Mouse (Mus musculus) embryonic facial prominence, embryonic 10.5 days (tissue): ENCODE results near the gene P2ry2. TPM values are rescaled to one million over a fixed set of nuclear protein-coding genes. Genes with fewer than 3 reads are reported as not detected.
A peak's percentile ranks its signal among the peaks of the same experiment; 100 is the strongest.

Source experiments
- DNase-seq: peaks from one replicate; pipeline ENCODE4 v3.0.0-alpha.2; 2017; ENCODE audit warnings: low spot score
- H3K27ac ChIP-seq: fragments of 300-500 bp; sonication (generic); replicated peaks from 2 replicates; pipeline ENCODE4 v1.5.1; 2016; ENCODE audit warnings: mild to moderate bottlenecking
- H3K27me3 ChIP-seq: fragments of 300-500 bp; sonication (generic); replicated peaks from 2 replicates; pipeline ENCODE4 v1.6.1; 2016; ENCODE audit warnings: low read depth, mild to moderate bottlenecking; ENCODE audit not compliant: poor library complexity, severe bottlenecking
- H3K36me3 ChIP-seq: fragments of 300-500 bp; sonication (generic); replicated peaks from 2 replicates; pipeline ENCODE4 v1.6.1; 2016; ENCODE audit warnings: mild to moderate bottlenecking, moderate library complexity
- H3K4me1 ChIP-seq: fragments of 300-500 bp; sonication (generic); 2 replicates; pipeline ENCODE4 v1.6.1; 2016
- H3K4me3 ChIP-seq: fragments of 300-500 bp; sonication (generic); 2 replicates; pipeline ENCODE4 v1.5.1; 2016; ENCODE audit warnings: mild to moderate bottlenecking, moderate library complexity
- H3K9me3 ChIP-seq: fragments of 300-500 bp; sonication (generic); 2 replicates; pipeline ENCODE4 v1.6.1; 2016; ENCODE audit warnings: mild to moderate bottlenecking
- WGBS: fragments of 180-500 bp; shearing (Covaris S2); methylation state at CpG from one replicate; pipeline ENCODE4 v1.1.7; 2016; 5-methylcytosine and 5-hydroxymethylcytosine counted together
- polyA plus RNA-seq: library from polyadenylated mRNA; unstranded; fragments of >200 nt; fragmentation: Nextera tagmentation; extraction: Ambion mirVana; gene quantifications from 2 replicates; pipeline ENCODE4 v1.2.1, GENCODE M21; 2016

The P2ry2 gene
- polyA plus RNA-seq, 1 experiment from 2014 or later: 0.31 TPM

DNA sequence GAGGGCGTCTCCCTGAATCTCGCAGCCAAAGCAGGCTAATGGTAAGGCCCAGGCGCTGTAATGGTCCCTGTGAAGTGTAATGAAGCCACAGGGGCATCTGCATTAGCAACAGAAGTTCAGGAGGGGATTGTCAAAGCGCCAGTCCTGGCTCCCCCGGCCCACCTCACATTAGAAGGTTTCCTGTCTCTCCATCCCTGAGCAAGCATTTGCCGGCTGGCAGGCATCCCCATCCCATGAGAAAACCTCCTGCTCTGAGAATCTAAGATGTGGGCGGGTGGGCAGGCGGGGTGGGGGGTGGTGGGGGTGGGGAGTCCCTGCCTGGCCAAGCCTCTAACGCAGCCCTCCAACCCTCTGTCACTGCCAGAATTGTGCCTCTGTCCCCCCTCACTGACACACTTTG lies 1.4 kb upstream of the P2ry2 start:
- Histone ChIP-seq H3K9me3 (no peaks in the 10 kb centered on the region), H3K4me3 (no peak overlapping the region), H3K36me3 (no peaks in the 10 kb centered on the region), H3K27me3 (peaks cover 65% of the 10 kb centered on the region), H3K4me1 (peaks cover 27% of the 10 kb centered on the region), H3K27ac (no peak overlapping the region)
- DNase-seq: no peak
- 16% methylated on average over 9 of the region's 9 CpGs for WGBS

DNA sequence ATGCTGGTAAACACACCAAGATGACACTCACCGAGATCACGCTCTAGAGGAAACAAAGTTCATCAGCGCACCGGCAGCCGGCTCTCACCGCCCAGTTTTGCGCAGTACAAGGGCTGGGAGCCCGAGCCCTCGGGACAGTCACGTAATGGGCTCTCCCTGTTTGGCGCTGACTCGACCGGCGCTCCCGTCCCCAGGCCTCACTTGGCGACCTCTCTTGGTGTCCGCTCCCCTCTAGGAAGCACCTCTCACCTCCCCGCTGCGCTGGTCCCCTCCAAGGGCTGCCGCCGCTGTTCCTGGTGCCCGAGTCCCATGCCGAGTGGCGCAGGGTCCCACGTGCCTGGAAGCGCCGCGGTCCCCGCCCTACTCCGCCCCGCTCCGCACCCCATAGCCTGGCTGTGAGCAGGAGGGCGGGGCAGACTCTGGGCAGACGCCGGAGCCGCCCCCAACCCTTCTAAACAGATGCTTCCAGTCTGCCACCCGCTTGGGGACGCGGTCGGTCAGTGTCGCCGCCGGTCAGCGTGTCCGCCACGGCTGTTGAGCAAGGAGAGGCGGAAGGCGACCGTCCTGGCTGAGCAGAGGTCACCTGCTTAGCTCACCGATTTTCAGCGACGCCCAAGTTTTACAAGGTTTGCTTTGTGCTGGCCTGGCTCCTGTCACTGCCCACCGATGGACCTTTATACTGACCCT lies 842 bp downstream of the P2ry2 start:
- peak; percentile 81 for DNase-seq
- Histone ChIP-seq H3K27me3 (peaks cover 80% of the 10 kb centered on the region), H3K4me1 (peaks cover 27% of the 10 kb centered on the region), H3K4me3 (peak overlapping the region; percentile 70), H3K9me3 (no peaks in the 10 kb centered on the region), H3K27ac (no peak overlapping the region; the same call in 1 of the 2 replicates), H3K36me3 (no peaks in the 10 kb centered on the region)
- WGBS: under 1% methylated on average over 53 of the region's 53 CpGs

DNA sequence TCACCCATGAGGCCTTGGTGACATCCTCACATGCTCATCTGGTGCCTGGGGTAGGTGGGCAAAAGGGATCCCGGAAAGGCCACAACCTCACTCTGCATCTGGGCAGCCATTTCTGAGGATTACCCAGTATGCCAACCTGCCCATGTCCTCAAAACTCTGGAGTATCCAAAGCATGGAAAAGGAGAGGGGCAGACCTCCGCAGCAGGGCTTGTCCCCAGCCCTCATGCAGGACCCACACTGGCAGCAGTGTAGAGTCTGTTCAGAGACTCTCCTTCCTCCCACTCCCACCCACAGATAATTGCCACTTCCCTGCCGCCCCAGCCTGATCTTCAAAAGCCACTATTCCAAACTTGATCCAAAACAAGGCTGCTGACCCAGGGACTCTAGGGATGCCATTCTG lies 1.9 kb downstream of the P2ry2 start:
- Histone ChIP-seq H3K27ac (no peak overlapping the region), H3K36me3 (no peaks in the 10 kb centered on the region), H3K27me3 (peaks cover 84% of the 10 kb centered on the region), H3K9me3 (no peaks in the 10 kb centered on the region), H3K4me1 (peaks cover 27% of the 10 kb centered on the region), H3K4me3 (no peak overlapping the region)
- DNase-seq: no peak
- 68% methylated on average over 3 of the region's 3 CpGs for WGBS

DNA sequence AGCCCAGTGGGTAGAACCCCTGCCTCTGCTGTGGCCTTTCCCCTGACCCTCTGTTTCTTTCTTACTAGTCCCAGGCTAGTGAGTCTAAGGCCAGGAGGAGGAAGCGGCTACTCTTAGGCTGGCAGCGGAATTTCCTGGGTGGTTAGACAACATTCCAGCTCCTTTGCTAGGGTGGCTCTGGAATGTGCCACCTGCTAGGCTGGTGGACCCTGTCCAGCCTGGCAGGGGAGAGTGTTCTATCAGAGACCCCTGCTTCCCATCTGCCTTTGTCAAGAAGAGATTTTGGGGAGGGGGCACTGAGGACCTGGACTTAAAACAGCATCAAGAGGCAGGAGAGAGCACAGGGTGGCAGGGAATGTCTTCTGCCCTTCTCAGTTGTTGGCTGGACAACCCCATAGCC lies 6.5 kb downstream of the P2ry2 start:
- H3K4me3 ChIP-seq: no peak overlapping the region
- no peak overlapping the region for H3K27ac ChIP-seq
- DNase-seq: no peak
- peaks cover 49% of the 10 kb centered on the region for H3K27me3 ChIP-seq
- H3K9me3 ChIP-seq: no peaks in the 10 kb centered on the region
- H3K4me1 ChIP-seq: peaks cover 30% of the 10 kb centered on the region
- H3K36me3 ChIP-seq: no peaks in the 10 kb centered on the region
- WGBS: 72% methylated on average over 2 of the region's 2 CpGs

DNA sequence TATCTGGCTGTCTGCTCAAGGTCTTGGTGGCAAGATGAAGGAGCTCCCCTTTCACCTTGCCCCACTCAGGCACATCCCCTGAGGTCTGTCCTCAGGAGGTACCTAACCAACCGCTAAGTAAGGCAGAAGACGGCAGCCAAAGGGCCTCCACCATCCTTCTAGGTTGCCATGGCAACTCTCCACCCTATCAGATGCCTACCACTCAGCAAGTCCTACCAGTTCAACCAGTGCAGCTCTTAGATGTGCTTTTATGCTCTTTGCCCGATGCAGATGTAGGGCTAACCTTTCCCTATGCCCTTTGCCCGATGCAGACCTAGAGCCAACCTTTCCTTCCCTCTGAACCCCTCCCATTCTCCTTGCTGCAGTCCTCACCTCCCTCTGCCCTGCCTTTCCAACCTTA lies 7.5 kb downstream of the P2ry2 start:
- Histone ChIP-seq H3K4me3 (no peak overlapping the region), H3K9me3 (no peaks in the 10 kb centered on the region), H3K27ac (no peak overlapping the region), H3K36me3 (no peaks in the 10 kb centered on the region), H3K4me1 (peaks cover 28% of the 10 kb centered on the region), H3K27me3 (peaks cover 38% of the 10 kb centered on the region)
- 64% methylated on average over 4 of the region's 4 CpGs for WGBS
- DNase-seq: no peak

DNA sequence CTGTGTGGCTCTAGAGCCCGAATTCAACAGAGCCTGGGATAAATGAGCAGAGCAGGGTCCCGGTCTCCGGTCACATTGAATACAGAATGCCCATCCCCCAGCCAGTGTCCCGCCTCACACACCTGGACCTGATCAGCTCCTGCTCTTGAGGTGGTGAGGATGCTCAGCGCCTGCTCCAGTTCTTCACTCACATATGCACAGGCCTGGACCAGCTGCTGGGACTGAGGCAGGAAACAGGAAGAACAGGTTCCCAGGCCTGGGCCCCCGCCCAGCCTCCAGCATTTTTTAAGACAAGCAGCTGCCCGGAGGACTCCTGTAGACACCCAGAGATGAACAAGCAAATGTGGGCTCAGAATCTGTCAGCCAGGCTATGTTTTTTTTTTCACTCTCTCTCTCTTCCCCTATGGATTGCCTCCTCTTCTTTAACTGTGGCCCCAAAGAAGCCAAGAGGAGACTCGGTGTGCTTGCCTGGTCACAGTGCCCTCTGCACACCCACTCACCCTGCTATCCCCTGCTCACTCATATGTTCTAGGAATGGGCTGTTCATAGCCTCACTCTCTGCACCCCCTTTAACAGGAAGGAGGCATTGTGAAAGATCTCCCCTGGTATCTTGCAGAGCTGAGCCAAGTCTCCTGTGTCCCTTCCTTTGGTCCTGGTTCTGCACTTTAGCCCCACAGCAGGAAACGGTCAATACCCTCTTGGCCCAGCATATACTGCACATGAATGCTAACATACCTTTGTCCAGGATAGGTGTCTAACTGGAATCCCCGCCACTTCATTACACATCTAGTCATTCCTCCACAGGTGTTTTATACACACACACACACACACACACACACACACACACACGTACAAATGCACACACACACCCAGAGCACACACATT lies 9.0 kb downstream of the P2ry2 start:
- H3K4me3 ChIP-seq: no peak overlapping the region
- no peak overlapping the region for H3K27ac ChIP-seq
- H3K36me3 ChIP-seq: no peaks in the 10 kb centered on the region
- peaks cover 24% of the 10 kb centered on the region for H3K27me3 ChIP-seq
- peak; percentile 62 for DNase-seq
- WGBS: 58% methylated on average over 11 of the region's 11 CpGs
- H3K4me1 ChIP-seq: peaks cover 35% of the 10 kb centered on the region
- H3K9me3 ChIP-seq: no peaks in the 10 kb centered on the region

DNA sequence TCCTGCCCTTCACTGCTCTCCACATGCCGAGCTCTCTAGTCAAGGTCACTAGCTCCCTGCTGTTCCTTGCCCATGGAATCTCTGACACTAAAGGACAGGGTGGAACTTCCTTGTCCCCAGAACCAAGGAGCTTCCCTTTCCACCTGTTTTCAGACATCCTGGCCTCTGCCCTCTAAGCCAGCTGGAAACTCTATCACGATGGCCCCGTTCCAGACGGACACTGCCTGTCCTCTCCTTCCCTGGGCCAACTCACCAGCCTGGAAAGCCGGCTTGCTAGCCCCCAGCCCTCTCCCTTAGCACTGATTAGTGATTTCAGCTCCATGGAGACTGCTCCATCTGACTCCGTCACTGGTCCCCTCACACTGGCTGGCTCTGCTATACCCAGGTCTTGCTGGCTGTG lies 10.4 kb downstream of the P2ry2 start:
- DNase-seq: no peak
- H3K4me3 ChIP-seq: no peak overlapping the region
- 84% methylated on average over 6 of the region's 6 CpGs for WGBS
- no peaks in the 10 kb centered on the region for H3K36me3 ChIP-seq
- H3K27ac ChIP-seq: no peak overlapping the region
- peaks cover 9% of the 10 kb centered on the region for H3K27me3 ChIP-seq
- H3K9me3 ChIP-seq: no peaks in the 10 kb centered on the region
- peaks cover 35% of the 10 kb centered on the region for H3K4me1 ChIP-seq

DNA sequence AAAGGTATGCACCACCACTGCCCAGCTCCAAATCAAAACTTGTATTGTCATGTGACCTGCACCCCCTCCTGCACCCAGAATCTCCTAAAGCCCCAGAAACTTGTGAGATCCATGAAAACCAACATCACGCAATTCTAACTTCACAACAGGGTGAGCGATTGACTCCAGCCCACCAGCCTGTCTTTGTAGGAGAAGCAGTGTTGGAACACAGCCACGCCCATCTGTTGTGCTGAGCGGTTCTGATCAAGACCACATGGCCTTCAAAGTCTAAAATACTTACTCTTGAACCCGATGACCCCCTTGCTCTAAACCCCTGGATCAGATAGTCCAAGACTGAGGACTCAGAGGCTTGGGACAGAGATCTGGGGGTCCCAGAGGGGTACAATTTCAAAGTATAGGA lies 13.0 kb downstream of the P2ry2 start:
- 70% methylated on average over 5 of the region's 5 CpGs for WGBS
- Histone ChIP-seq H3K27me3 (no peaks in the 10 kb centered on the region), H3K9me3 (no peaks in the 10 kb centered on the region), H3K27ac (no peak overlapping the region), H3K4me1 (peaks cover 30% of the 10 kb centered on the region), H3K4me3 (no peak overlapping the region), H3K36me3 (no peaks in the 10 kb centered on the region)
- DNase-seq: no peak

DNA sequence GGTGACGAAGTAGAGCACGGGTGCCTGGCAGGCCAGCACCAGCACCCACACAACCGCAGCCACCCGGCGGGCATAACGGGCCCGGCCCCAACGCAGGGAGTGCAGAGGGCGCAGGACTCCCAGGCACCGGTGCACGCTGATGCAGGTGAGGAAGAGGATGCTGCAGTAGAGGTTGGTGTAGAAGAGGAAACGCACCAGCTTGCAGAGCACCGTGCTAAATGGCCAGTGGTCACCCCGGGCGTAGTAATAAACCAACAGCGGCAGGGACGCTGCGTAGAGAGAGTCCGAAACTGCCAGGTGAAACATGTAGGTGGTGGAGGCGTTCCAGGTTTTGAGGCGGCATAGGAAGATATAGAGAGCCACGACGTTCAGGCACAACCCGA lies 14.1 kb downstream of the P2ry2 start:
- no peaks in the 10 kb centered on the region for H3K36me3 ChIP-seq
- H3K9me3 ChIP-seq: no peaks in the 10 kb centered on the region
- no peaks in the 10 kb centered on the region for H3K27me3 ChIP-seq
- no peak overlapping the region for H3K4me3 ChIP-seq
- peaks cover 22% of the 10 kb centered on the region for H3K4me1 ChIP-seq
- WGBS: 92% methylated on average over 24 of the region's 24 CpGs
- DNase-seq: no peak
- no peak overlapping the region for H3K27ac ChIP-seq

DNA sequence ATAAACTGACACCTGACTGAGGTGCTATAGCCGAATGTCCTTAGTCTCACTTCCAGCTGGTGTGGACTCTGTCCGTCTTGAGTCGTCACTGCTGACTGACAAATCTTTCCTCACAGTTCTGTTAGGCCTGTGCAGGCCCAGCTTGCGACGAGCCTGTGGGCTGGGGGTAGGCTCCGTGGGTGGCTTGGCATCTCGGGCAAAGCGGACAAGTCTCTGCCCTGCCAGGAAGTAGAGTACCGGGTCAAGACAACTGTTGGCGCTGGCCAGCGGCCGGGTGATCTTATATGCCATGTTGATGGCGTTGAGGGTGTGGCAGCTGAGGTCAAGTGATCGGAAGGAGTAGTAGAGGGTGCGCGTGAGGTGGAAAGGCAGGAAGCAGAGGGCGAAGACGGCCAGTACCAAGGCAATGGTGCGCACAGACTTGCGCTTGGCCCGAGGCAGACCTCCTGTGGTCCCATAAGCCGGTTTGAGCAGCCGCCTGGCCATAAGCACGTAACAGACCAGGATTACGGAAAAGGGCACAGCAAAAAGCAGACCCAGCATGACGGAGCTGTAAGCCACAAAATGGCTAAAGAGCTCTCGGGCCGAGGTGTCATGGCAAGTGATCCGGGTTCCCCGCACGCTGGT lies 14.6 kb downstream of the P2ry2 start:
- WGBS: 85% methylated on average over 31 of the region's 31 CpGs
- Histone ChIP-seq H3K4me3 (no peak overlapping the region), H3K4me1 (peaks cover 22% of the 10 kb centered on the region), H3K9me3 (no peaks in the 10 kb centered on the region), H3K36me3 (no peaks in the 10 kb centered on the region), H3K27me3 (no peaks in the 10 kb centered on the region), H3K27ac (no peak overlapping the region)
- no peak for DNase-seq

DNA sequence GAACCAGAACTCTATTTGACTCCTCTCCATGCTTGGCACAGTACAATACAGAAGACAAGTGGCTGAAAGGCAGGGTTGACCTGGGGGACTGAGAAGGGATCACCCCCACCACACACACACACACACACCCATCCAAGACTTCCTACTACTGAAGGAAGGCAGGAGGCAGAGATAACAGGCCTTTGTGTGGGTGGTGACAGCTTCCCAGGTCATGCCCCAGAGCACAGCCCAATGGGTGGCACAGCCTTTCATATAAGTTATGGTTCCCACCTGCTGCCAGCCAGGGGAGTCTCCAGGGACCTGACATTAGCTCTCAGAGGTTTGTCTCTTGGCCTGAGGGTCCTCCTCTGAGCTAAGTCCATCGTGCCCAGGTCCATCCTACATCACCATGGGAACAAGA lies 15.5 kb downstream of the P2ry2 start:
- no peak overlapping the region for H3K27ac ChIP-seq
- no peaks in the 10 kb centered on the region for H3K9me3 ChIP-seq
- H3K36me3 ChIP-seq: no peaks in the 10 kb centered on the region
- H3K4me3 ChIP-seq: no peak overlapping the region
- 72% methylated on average over 1 of the region's 1 CpGs for WGBS
- H3K4me1 ChIP-seq: peaks cover 17% of the 10 kb centered on the region
- DNase-seq: no peak
- no peaks in the 10 kb centered on the region for H3K27me3 ChIP-seq

DNA sequence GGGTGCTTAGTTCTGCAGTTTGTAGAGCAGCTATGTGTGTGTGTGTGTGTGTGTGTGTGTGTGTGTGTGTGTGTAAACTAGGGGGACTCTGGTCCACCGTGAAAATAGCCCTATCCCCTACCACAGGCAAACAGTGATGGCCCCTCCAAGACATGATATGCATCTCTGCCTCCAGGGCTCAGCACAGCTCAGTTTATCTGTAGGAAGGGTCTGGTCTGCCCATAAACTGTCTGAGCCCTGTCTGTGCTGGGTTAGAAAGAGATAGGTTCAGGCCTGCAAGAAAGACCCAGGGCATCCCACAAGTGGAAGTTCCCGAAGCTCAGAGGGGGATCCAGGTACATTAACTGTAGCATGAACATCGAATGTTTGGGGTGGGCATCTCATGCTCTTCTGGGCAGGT lies 16.7 kb downstream of the P2ry2 start:
- peaks cover 16% of the 10 kb centered on the region for H3K4me1 ChIP-seq
- DNase-seq: no peak
- WGBS: 89% methylated on average over 3 of the region's 3 CpGs
- H3K4me3 ChIP-seq: no peak overlapping the region
- H3K27me3 ChIP-seq: no peaks in the 10 kb centered on the region
- H3K27ac ChIP-seq: no peak overlapping the region
- H3K36me3 ChIP-seq: no peaks in the 10 kb centered on the region
- no peaks in the 10 kb centered on the region for H3K9me3 ChIP-seq
